Mouse (Mus musculus): ENCODE measurements around the gene Adprhl1. TPM values are rescaled to one million over a fixed set of nuclear protein-coding genes. Genes with fewer than 3 reads are reported as not detected.

Gene Adprhl1
- total RNA-seq, 2 experiments from 2014 or later: 2.0 to 2.8 TPM

- DNase-seq: no peak
Measured at GRCm38 (mm10) chr8:13197493-13197892, 56.5 kb downstream of the Adprhl1 start.

- no peak for DNase-seq
Measured at GRCm38 (mm10) chr8:13194818-13195217, 59.1 kb downstream of the Adprhl1 start.

- DNase-seq: no peak
Measured at GRCm38 (mm10) chr8:13190235-13190634, 63.7 kb downstream of the Adprhl1 start.

- DNase-seq: no peak
Measured at GRCm38 (mm10) chr8:13188857-13189256, 65.1 kb downstream of the Adprhl1 start.

- DNase-seq: no peak
Measured at GRCm38 (mm10) chr8:13188052-13188555, 65.9 kb downstream of the Adprhl1 start.

- peak; percentile 62 to 75 for DNase-seq
Measured at GRCm38 (mm10) chr8:13187638-13188037, 66.3 kb downstream of the Adprhl1 start.

- no peak for DNase-seq
Measured at GRCm38 (mm10) chr8:13187229-13187628, 66.7 kb downstream of the Adprhl1 start.

- DNase-seq: no peak
Measured at GRCm38 (mm10) chr8:13186819-13187218, 67.1 kb downstream of the Adprhl1 start.

GRCm38 (mm10) chr8:13181691-13181976 is 72.3 kb downstream of the Adprhl1 start:
- no peak for DNase-seq

GRCm38 (mm10) chr8:13180911-13181690 is 72.9 kb downstream of the Adprhl1 start:
- DNase-seq: peak; percentile 36 to 61

- peak in 1 of 2 experiments; percentile 62 for DNase-seq
Measured at GRCm38 (mm10) chr8:13180408-13180807, 73.6 kb downstream of the Adprhl1 start.

GRCm38 (mm10) chr8:13179948-13180347 is 74.0 kb downstream of the Adprhl1 start:
- DNase-seq: peak in 1 of 2 experiments; percentile 24

- no peak for DNase-seq
Measured at GRCm38 (mm10) chr8:13179482-13179881, 74.5 kb downstream of the Adprhl1 start.

GRCm38 (mm10) chr8:13178137-13178536 is 75.8 kb downstream of the Adprhl1 start:
- DNase-seq: no peak

GRCm38 (mm10) chr8:13177173-13177852 is 76.6 kb downstream of the Adprhl1 start:
- no peak for DNase-seq

- DNase-seq: no peak
Measured at GRCm38 (mm10) chr8:13175650-13176049, 78.3 kb downstream of the Adprhl1 start.

- no peak for DNase-seq
Measured at GRCm38 (mm10) chr8:13174811-13175210, 79.2 kb downstream of the Adprhl1 start.

- no peak for DNase-seq
Measured at GRCm38 (mm10) chr8:13174305-13174704, 79.7 kb downstream of the Adprhl1 start.

Small RNA genes within 50 kb of the gene (microRNA-seq; reads per million reads assigned to microRNA genes)
- 16.2 reads per million, percentile 31 among the genes with 10 or more reads in this experiment for gene Mir1968

Other genes starting within 250 kb of the Adprhl1 start
- under 1 TPM; 0.86 to 0.92 TPM for gene F7, start 228.1 kb downstream of the Adprhl1 start, total RNA-seq (2021)
- gene F10, start 216.9 kb downstream of the Adprhl1 start, total RNA-seq (2021): under 1 TPM; 0.53 to 0.86 TPM
- gene Proz, start 193.2 kb downstream of the Adprhl1 start, total RNA-seq (2021): not detected
- 10 to 100 TPM; 21.6 to 23.1 TPM for gene Pcid2, start 148.7 kb downstream of the Adprhl1 start, total RNA-seq (2021)
- gene Cul4a, start 148.5 kb downstream of the Adprhl1 start, total RNA-seq (2021): 100 to 1,000 TPM; 108 to 166 TPM
- 100 to 1,000 TPM; 442 to 454 TPM for gene Lamp1, start 95.0 kb downstream of the Adprhl1 start, total RNA-seq (2021)
- 10 to 100 TPM; 11.7 to 13.6 TPM for gene Grtp1, start 53.5 kb downstream of the Adprhl1 start, total RNA-seq (2021)
- 10 to 100 TPM; 30.2 to 31.2 TPM for gene Dcun1d2, start 34.0 kb upstream of the Adprhl1 start, total RNA-seq (2021)
- gene Tmco3, start 34.0 kb upstream of the Adprhl1 start, total RNA-seq (2021): 10 to 100 TPM; 28.5 to 32.5 TPM
- gene Tfdp1, start 84.6 kb upstream of the Adprhl1 start, total RNA-seq (2021): 10 to 100 TPM; 52.5 to 66.5 TPM
- gene Atp4b, start 142.7 kb upstream of the Adprhl1 start, total RNA-seq (2021): under 1 TPM; 0.66 to 0.79 TPM
- not detected for gene Grk1, start 150.9 kb upstream of the Adprhl1 start, total RNA-seq (2021)
- gene Tmem255b, start 181.0 kb upstream of the Adprhl1 start, total RNA-seq (2021): 1 to 10 TPM in 1 of 2 experiments, under 1 TPM in 1; 0.92 to 1.1 TPM
- 100 to 1,000 TPM in 1 of 2 experiments, 10 to 100 TPM in 1; 83.7 to 248 TPM for gene Gas6, start 240.3 kb upstream of the Adprhl1 start, total RNA-seq (2021)

Measured in adrenal gland, postnatal 36 days (tissue).